Mouse (Mus musculus): ENCODE data around the gene Mib2. TPM values are rescaled to one million over a fixed set of nuclear protein-coding genes. Genes with fewer than 3 reads are reported as not detected.

Mib2 gene
- polyA plus RNA-seq, 1 experiment = 0.71 TPM

GRCm38 (mm10) chr4:155635766-155636499 lies 33.1 kb downstream of the Mib2 start:
- Histone ChIP-seq H3K4me3 (replicated peaks) (no peak overlapping the region), H3K27me3 (ENCODE audit: control insufficient read depth) (no peaks in the 10 kb centered on the region), H3K4me1 (ENCODE audit: control insufficient read depth) (no peaks in the 10 kb centered on the region), H3K36me3 (ENCODE audit: control insufficient read depth) (peaks cover 94% of the 10 kb centered on the region), H3K9me3 (ENCODE audit: control insufficient read depth, low read length) (no peaks in the 10 kb centered on the region)
- TF ChIP-seq GATA1 (IDR thresholded peaks at IDR 0.05; ENCODE audit: low read length) (no peak), TAL1 (IDR thresholded peaks at IDR 0.05; ENCODE audit: low read length) (no peak)

DNA sequence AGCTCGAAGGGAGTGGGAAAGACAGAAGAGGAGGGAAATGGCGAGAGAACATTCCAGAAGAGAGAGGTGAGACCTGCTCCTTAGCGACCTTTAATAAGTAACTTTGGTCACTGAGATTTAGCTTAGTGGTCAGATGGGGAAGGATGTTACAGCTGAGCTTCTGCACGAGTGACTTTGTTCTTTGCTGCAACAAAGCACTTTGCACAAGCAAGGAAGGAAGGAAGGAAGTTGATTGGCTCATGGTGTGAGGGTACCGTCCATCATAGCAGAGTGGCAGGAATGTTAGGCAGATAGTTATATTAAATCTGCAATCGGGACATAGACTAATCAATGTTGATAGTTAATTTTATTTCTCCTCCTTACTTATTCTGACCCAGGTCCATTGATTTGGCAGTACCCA lies 38.7 kb downstream of the Mib2 start:
- TF ChIP-seq TAL1 (IDR thresholded peaks at IDR 0.05; ENCODE audit: low read length) (no peak), GATA1 (IDR thresholded peaks at IDR 0.05; ENCODE audit: low read length) (no peak)
- Histone ChIP-seq H3K36me3 (ENCODE audit: control insufficient read depth) (peaks cover 83% of the 10 kb centered on the region), H3K4me1 (ENCODE audit: control insufficient read depth) (peaks cover 8% of the 10 kb centered on the region), H3K4me3 (replicated peaks) (no peak overlapping the region), H3K27me3 (ENCODE audit: control insufficient read depth) (no peaks in the 10 kb centered on the region), H3K9me3 (ENCODE audit: control insufficient read depth, low read length) (no peaks in the 10 kb centered on the region)

GRCm38 (mm10) chr4:155624338-155625291 lies 44.4 kb downstream of the Mib2 start, which contains the start of gene Cdk11b:
TSS of gene Cdk11b (plus strand) at chr4:155624854.
- H3K36me3 ChIP-seq (ENCODE audit: control insufficient read depth) = peaks cover 59% of the 10 kb centered on the region
- H3K4me1 ChIP-seq (ENCODE audit: control insufficient read depth) = peaks cover 31% of the 10 kb centered on the region
- no peaks in the 10 kb centered on the region for H3K9me3 ChIP-seq (ENCODE audit: control insufficient read depth, low read length)
- no peaks in the 10 kb centered on the region for H3K27me3 ChIP-seq (ENCODE audit: control insufficient read depth)
- TF ChIP-seq TAL1 (IDR thresholded peaks at IDR 0.05; ENCODE audit: low read length) (no peak), GATA1 (IDR thresholded peaks at IDR 0.05; ENCODE audit: low read length) (no peak; the same call in 1 of the 2 replicates)
- H3K4me3 ChIP-seq (replicated peaks) = peak within 1 kb of the TSS; percentile 88

- no peak; the same call in 1 of the 2 replicates for TF ChIP-seq GATA1 (IDR thresholded peaks at IDR 0.05; ENCODE audit: low read length)
- no peak for TF ChIP-seq TAL1 (IDR thresholded peaks at IDR 0.05; ENCODE audit: low read length)
- Histone ChIP-seq H3K9me3 (ENCODE audit: control insufficient read depth, low read length) (no peaks in the 10 kb centered on the region), H3K27me3 (ENCODE audit: control insufficient read depth) (no peaks in the 10 kb centered on the region), H3K4me3 (replicated peaks) (no peak overlapping the region), H3K4me1 (ENCODE audit: control insufficient read depth) (peaks cover 28% of the 10 kb centered on the region), H3K36me3 (ENCODE audit: control insufficient read depth) (peaks cover 86% of the 10 kb centered on the region)
These were observed 50.7 kb downstream of the Mib2 start for GRCm38 (mm10) chr4:155618321-155618720.

- Histone ChIP-seq H3K27me3 (ENCODE audit: control insufficient read depth) (no peaks in the 10 kb centered on the region), H3K4me3 (replicated peaks) (no peak overlapping the region), H3K9me3 (ENCODE audit: control insufficient read depth, low read length) (no peaks in the 10 kb centered on the region), H3K36me3 (ENCODE audit: control insufficient read depth) (peaks cover 91% of the 10 kb centered on the region), H3K4me1 (ENCODE audit: control insufficient read depth) (peaks cover 11% of the 10 kb centered on the region)
- no peak for TF ChIP-seq GATA1 (IDR thresholded peaks at IDR 0.05; ENCODE audit: low read length)
- TF ChIP-seq TAL1 (IDR thresholded peaks at IDR 0.05; ENCODE audit: low read length) = no peak
These were observed 55.7 kb downstream of the Mib2 start for GRCm38 (mm10) chr4:155613264-155613663.

DNA sequence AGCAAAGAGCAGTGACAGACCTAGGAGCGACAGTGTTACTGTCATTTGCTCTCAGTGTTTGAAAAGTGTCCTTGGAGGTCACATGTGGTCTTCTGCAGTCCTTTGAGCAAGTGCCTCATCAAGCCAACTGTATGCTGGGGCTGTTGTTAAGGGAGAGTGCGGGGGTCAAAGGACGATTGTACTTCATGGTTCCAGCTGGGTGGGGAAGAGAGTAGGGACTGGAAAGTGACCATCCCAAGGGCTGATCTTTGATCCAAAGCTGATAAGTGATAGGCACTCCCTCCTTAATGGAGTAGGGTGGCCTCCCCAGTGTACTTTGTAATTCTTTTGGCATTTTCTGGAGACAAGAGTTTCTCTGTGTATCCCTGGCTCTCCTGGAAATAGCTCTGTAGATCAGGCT lies 57.1 kb downstream of the Mib2 start:
- H3K4me3 ChIP-seq (replicated peaks) = no peak overlapping the region
- peaks cover 88% of the 10 kb centered on the region for H3K36me3 ChIP-seq (ENCODE audit: control insufficient read depth)
- no peaks in the 10 kb centered on the region for H3K9me3 ChIP-seq (ENCODE audit: control insufficient read depth, low read length)
- TF ChIP-seq GATA1 (IDR thresholded peaks at IDR 0.05; ENCODE audit: low read length) (no peak), TAL1 (IDR thresholded peaks at IDR 0.05; ENCODE audit: low read length) (no peak)
- H3K27me3 ChIP-seq (ENCODE audit: control insufficient read depth) = no peaks in the 10 kb centered on the region
- no peaks in the 10 kb centered on the region; the same call in 1 of the 2 replicates for H3K4me1 ChIP-seq (ENCODE audit: control insufficient read depth)

- no peaks in the 10 kb centered on the region for H3K27me3 ChIP-seq (ENCODE audit: control insufficient read depth)
- H3K4me3 ChIP-seq (replicated peaks) = no peak overlapping the region
- peaks cover 30% of the 10 kb centered on the region for H3K4me1 ChIP-seq (ENCODE audit: control insufficient read depth)
- TF ChIP-seq GATA1 (IDR thresholded peaks at IDR 0.05; ENCODE audit: low read length) (no peak), TAL1 (IDR thresholded peaks at IDR 0.05; ENCODE audit: low read length) (no peak)
- H3K9me3 ChIP-seq (ENCODE audit: control insufficient read depth, low read length) = no peaks in the 10 kb centered on the region
- H3K36me3 ChIP-seq (ENCODE audit: control insufficient read depth) = peaks cover 78% of the 10 kb centered on the region
These were observed 62.2 kb downstream of the Mib2 start for GRCm38 (mm10) chr4:155606825-155607224.

- TF ChIP-seq GATA1 (IDR thresholded peaks at IDR 0.05; ENCODE audit: low read length) = no peak
- TF ChIP-seq TAL1 (IDR thresholded peaks at IDR 0.05; ENCODE audit: low read length) = no peak
- Histone ChIP-seq H3K9me3 (ENCODE audit: control insufficient read depth, low read length) (no peaks in the 10 kb centered on the region), H3K36me3 (ENCODE audit: control insufficient read depth) (peaks cover 63% of the 10 kb centered on the region), H3K27me3 (ENCODE audit: control insufficient read depth) (no peaks in the 10 kb centered on the region), H3K4me3 (replicated peaks) (no peak overlapping the region), H3K4me1 (ENCODE audit: control insufficient read depth) (peaks cover 39% of the 10 kb centered on the region)
These were observed 63.9 kb downstream of the Mib2 start for GRCm38 (mm10) chr4:155605132-155605531.

Other genes starting within 250 kb of the Mib2 start
- not detected in 2 replicates for gene Tmem52, start 200.1 kb downstream of the Mib2 start, polyA plus RNA-seq (2012)
- 2.4 and 2.9 TPM in 2 replicates for gene Gnb1, start 177.8 kb downstream of the Mib2 start, polyA plus RNA-seq (2012)
- 1.0 and 1.9 TPM in 2 replicates for gene Nadk, start 106.8 kb downstream of the Mib2 start, polyA plus RNA-seq (2012)
- gene Slc35e2, start 67.8 kb downstream of the Mib2 start, polyA plus RNA-seq (2012) = 0.09 and 0.12 TPM in 2 replicates
- 5.0 and 6.4 TPM in 2 replicates for gene Cdk11b, start 44.3 kb downstream of the Mib2 start, polyA plus RNA-seq (2012)
- not detected in 2 replicates for gene Gm10563, start 23.8 kb downstream of the Mib2 start, polyA plus RNA-seq (2012)
- not detected in 2 replicates for gene Mmp23, start 15.8 kb downstream of the Mib2 start, polyA plus RNA-seq (2012)
- 0.02 TPM in 1 of 2 replicates, not detected in the other for gene Fndc10, start 25.1 kb upstream of the Mib2 start, polyA plus RNA-seq (2012)
- gene Ssu72, start 35.6 kb upstream of the Mib2 start, polyA plus RNA-seq (2012) = 0.83 and 1.1 TPM in 2 replicates
- gene Tmem240, start 65.6 kb upstream of the Mib2 start, polyA plus RNA-seq (2012) = 0.01 and 0.06 TPM in 2 replicates
- 1.0 and 1.1 TPM in 2 replicates for gene Atad3a, start 91.9 kb upstream of the Mib2 start, polyA plus RNA-seq (2012)
- 0.01 TPM in 1 of 2 replicates, not detected in the other for gene Vwa1, start 105.5 kb upstream of the Mib2 start, polyA plus RNA-seq (2012)
- gene Tmem88b, start 116.7 kb upstream of the Mib2 start, polyA plus RNA-seq (2012) = not detected in 2 replicates
- 0.10 TPM in 1 of 2 replicates, not detected in the other for gene Ankrd65, start 121.2 kb upstream of the Mib2 start, polyA plus RNA-seq (2012)
- 1.9 and 2.3 TPM in 2 replicates for gene Mrpl20, start 133.7 kb upstream of the Mib2 start, polyA plus RNA-seq (2012)
- gene Ccnl2, start 143.3 kb upstream of the Mib2 start, polyA plus RNA-seq (2012) = 4.7 and 4.8 TPM in 2 replicates
- 28.2 and 40.5 TPM in 2 replicates for gene Aurkaip1, start 162.1 kb upstream of the Mib2 start, polyA plus RNA-seq (2012)
- 0.11 TPM in 1 of 2 replicates, not detected in the other for gene Mxra8, start 170.5 kb upstream of the Mib2 start, polyA plus RNA-seq (2012)
- gene Dvl1, start 178.2 kb upstream of the Mib2 start, polyA plus RNA-seq (2012) = 8.1 and 8.2 TPM in 2 replicates
- gene Tas1r3, start 194.2 kb upstream of the Mib2 start, polyA plus RNA-seq (2012) = not detected in 2 replicates
- gene Cptp, start 200.2 kb upstream of the Mib2 start, polyA plus RNA-seq (2012) = 0.17 and 0.55 TPM in 2 replicates
- gene Ints11, start 200.3 kb upstream of the Mib2 start, polyA plus RNA-seq (2012) = 0.94 and 1.8 TPM in 2 replicates
- gene Pusl1, start 222.6 kb upstream of the Mib2 start, polyA plus RNA-seq (2012) = 2.1 and 3.5 TPM in 2 replicates
- 3.8 and 4.1 TPM in 2 replicates for gene Acap3, start 222.6 kb upstream of the Mib2 start, polyA plus RNA-seq (2012)